Mouse (Mus musculus) midbrain, embryonic 13.5 days (tissue): ENCODE data around the gene Gimap9. TPM values are rescaled to one million over a fixed set of nuclear protein-coding genes. Genes with fewer than 3 reads are reported as not detected.
A peak's percentile ranks its signal among the peaks of the same experiment; 100 is the strongest.

Source experiments
- ATAC-seq: fragments of 200-750 bp; cut with Nextera tagmentation; 2 replicates; pipeline ENCODE4 v1.8.0; 2017; ENCODE audit warnings: mild to moderate bottlenecking, moderate TSS enrichment, moderate library complexity
- H3K27ac ChIP-seq: fragments of 300-500 bp; sonication (generic); 2 replicates; pipeline ENCODE4 v1.5.1; 2015; ENCODE audit warnings: inconsistent platforms, mild to moderate bottlenecking, moderate library complexity
- H3K27me3 ChIP-seq: fragments of 300-500 bp; sonication (generic); 2 replicates; pipeline ENCODE4 v1.6.1; 2015; ENCODE audit warnings: mild to moderate bottlenecking, inconsistent platforms
- H3K36me3 ChIP-seq: fragments of 300-500 bp; sonication (generic); 2 replicates; pipeline ENCODE4 v1.6.1; 2015; ENCODE audit warnings: mild to moderate bottlenecking, inconsistent platforms
- H3K4me1 ChIP-seq: fragments of 300-500 bp; sonication (generic); replicated peaks from 2 replicates; pipeline ENCODE4 v1.6.1; 2015; ENCODE audit warnings: inconsistent platforms
- H3K4me2 ChIP-seq: fragments of 300-500 bp; sonication (generic); replicated peaks from 2 replicates; pipeline ENCODE4 v1.6.1; 2015; ENCODE audit warnings: moderate library complexity, mild to moderate bottlenecking, inconsistent platforms
- H3K4me3 ChIP-seq: fragments of 300-500 bp; sonication (generic); replicated peaks from 2 replicates; pipeline ENCODE4 v1.5.1; 2015; ENCODE audit warnings: mild to moderate bottlenecking, inconsistent platforms
- H3K9ac ChIP-seq: fragments of 300-500 bp; sonication (generic); replicated peaks from 2 replicates; pipeline ENCODE4 v1.6.1; 2015; ENCODE audit warnings: mild to moderate bottlenecking, inconsistent platforms
- H3K9me3 ChIP-seq: fragments of 300-500 bp; sonication (generic); 2 replicates; pipeline ENCODE4 v1.6.1; 2016; ENCODE audit warnings: mild to moderate bottlenecking, inconsistent platforms
- WGBS: fragments of 180-500 bp; shearing (Covaris S2); methylation state at CpG from one replicate; pipeline ENCODE4 v1.1.7; 2015; 5-methylcytosine and 5-hydroxymethylcytosine counted together
- polyA plus RNA-seq: library from polyadenylated mRNA; unstranded; fragments of >200 nt; fragmentation: Nextera tagmentation; extraction: Ambion mirVana; gene quantifications from 2 replicates; pipeline ENCODE4 v1.2.1, GENCODE M21; 2015

The Gimap9 gene
- polyA plus RNA-seq = 1.0 and 2.2 TPM in 2 replicates

GRCm38 (mm10) chr6:48675931-48676859, at the start of gene Gimap9:
Gene Gimap9, plus strand, starts transcription at chr6:48676129.
- no peaks in the 10 kb centered on the region for H3K36me3 ChIP-seq
- H3K4me3 ChIP-seq = no peak within 1 kb of the TSS
- H3K9me3 ChIP-seq = no peaks in the 10 kb centered on the region
- 20% methylated on average over 13 of the region's 13 CpGs for WGBS
- no peak for ATAC-seq
- H3K9ac ChIP-seq = no peak within 1 kb of the TSS
- H3K4me2 ChIP-seq = peak within 1 kb of the TSS; percentile 23; the same call in 1 of the 2 replicates
- H3K27ac ChIP-seq = no peak within 1 kb of the TSS
- peaks cover 9% of the 10 kb centered on the region; the same call in 1 of the 2 replicates for H3K4me1 ChIP-seq
- no peaks in the 10 kb centered on the region for H3K27me3 ChIP-seq

GRCm38 (mm10) chr6:48626464-48626863, 49.5 kb upstream of the Gimap9 start, which contains the start of gene AI854703:
Gene AI854703, plus strand, starts transcription at chr6:48626764.
- H3K4me1 ChIP-seq = peaks cover 27% of the 10 kb centered on the region
- peak within 1 kb of the TSS; percentile 42 for H3K4me3 ChIP-seq
- peaks cover 48% of the 10 kb centered on the region for H3K27me3 ChIP-seq
- H3K9ac ChIP-seq = peak within 1 kb of the TSS; percentile 56
- WGBS = 28% methylated on average over 8 of the region's 8 CpGs
- 0 out of 2 replicates have a peak, but pooled peaks have one; percentile 1 for ATAC-seq
- H3K4me2 ChIP-seq = peak within 1 kb of the TSS; percentile 66
- no peaks in the 10 kb centered on the region for H3K9me3 ChIP-seq
- H3K27ac ChIP-seq = no peak within 1 kb of the TSS
- peaks cover 8% of the 10 kb centered on the region; the same call in 1 of the 2 replicates for H3K36me3 ChIP-seq

- Histone ChIP-seq H3K27me3 (peaks cover 50% of the 10 kb centered on the region), H3K4me3 (peak overlapping the region; percentile 42)
- peak; percentile 47 for ATAC-seq
Measured at GRCm38 (mm10) chr6:48626984-48627383, 48.9 kb upstream of the Gimap9 start.

GRCm38 (mm10) chr6:48627511-48627924, 48.4 kb upstream of the Gimap9 start:
- Histone ChIP-seq H3K9ac (peak overlapping the region; percentile 56), H3K4me2 (peak overlapping the region; percentile 66), H3K36me3 (0 out of 2 replicates have a peak, but pooled peaks cover 3% of the 10 kb centered on the region), H3K27me3 (peaks cover 50% of the 10 kb centered on the region), H3K4me1 (peaks cover 27% of the 10 kb centered on the region), H3K4me3 (peak overlapping the region; percentile 42), H3K9me3 (no peaks in the 10 kb centered on the region), H3K27ac (no peak overlapping the region)
- WGBS = 3% methylated on average over 7 of the region's 7 CpGs
- no peak for ATAC-seq

More at GRCm38 (mm10) chr6:48626984-48627383, 48.9 kb upstream of the Gimap9 start:
- 0 out of 2 replicates have a peak, but pooled peaks cover 4% of the 10 kb centered on the region for H3K36me3 ChIP-seq
- H3K9ac ChIP-seq = peak overlapping the region; percentile 56
- WGBS = under 1% methylated on average over 32 of the region's 32 CpGs
- H3K4me2 ChIP-seq = peak overlapping the region; percentile 66
- no peak overlapping the region for H3K27ac ChIP-seq
- no peaks in the 10 kb centered on the region for H3K9me3 ChIP-seq
- peaks cover 27% of the 10 kb centered on the region for H3K4me1 ChIP-seq

- Histone ChIP-seq H3K4me2 (peak overlapping the region; percentile 73; the same call in 1 of the 2 replicates), H3K27ac (no peak overlapping the region), H3K4me3 (no peak overlapping the region), H3K36me3 (no peaks in the 10 kb centered on the region), H3K9me3 (no peaks in the 10 kb centered on the region), H3K4me1 (peaks cover 27% of the 10 kb centered on the region), H3K9ac (no peak overlapping the region), H3K27me3 (peaks cover 50% of the 10 kb centered on the region)
- no peak for ATAC-seq
- WGBS = 79% methylated on average over 3 of the region's 3 CpGs
Measured at GRCm38 (mm10) chr6:48628377-48628776, 47.6 kb upstream of the Gimap9 start.

- Histone ChIP-seq H3K27me3 (peaks cover 50% of the 10 kb centered on the region), H3K4me1 (peaks cover 27% of the 10 kb centered on the region), H3K4me2 (peak overlapping the region; percentile 73), H3K27ac (0 out of 2 replicates have a peak overlapping the region, but pooled peaks have one; percentile 27), H3K36me3 (no peaks in the 10 kb centered on the region), H3K9me3 (no peaks in the 10 kb centered on the region), H3K9ac (peak overlapping the region; percentile 67), H3K4me3 (peak overlapping the region; percentile 46)
- 14% methylated on average over 54 of the region's 54 CpGs for WGBS
- ATAC-seq = peak; percentile 73
Measured at GRCm38 (mm10) chr6:48628808-48629660, 46.9 kb upstream of the Gimap9 start.

- no peaks in the 10 kb centered on the region for H3K9me3 ChIP-seq
- 25% methylated on average over 13 of the region's 13 CpGs for WGBS
Measured at GRCm38 (mm10) chr6:48629661-48630034, 46.3 kb upstream of the Gimap9 start.

GRCm38 (mm10) chr6:48630831-48631230, 45.1 kb upstream of the Gimap9 start:
- no peak for ATAC-seq
- Histone ChIP-seq H3K4me1 (peaks cover 27% of the 10 kb centered on the region), H3K36me3 (no peaks in the 10 kb centered on the region), H3K9me3 (no peaks in the 10 kb centered on the region), H3K27ac (no peak overlapping the region), H3K27me3 (peaks cover 43% of the 10 kb centered on the region), H3K4me3 (no peak overlapping the region), H3K9ac (no peak overlapping the region), H3K4me2 (no peak overlapping the region)
- 92% methylated on average over 8 of the region's 8 CpGs for WGBS

More at GRCm38 (mm10) chr6:48629661-48630034, 46.3 kb upstream of the Gimap9 start:
- H3K27ac ChIP-seq = 0 out of 2 replicates have a peak overlapping the region, but pooled peaks have one; percentile 27
- peak; percentile 62 for ATAC-seq
- peaks cover 50% of the 10 kb centered on the region for H3K27me3 ChIP-seq
- H3K4me3 ChIP-seq = peak overlapping the region; percentile 46
- no peaks in the 10 kb centered on the region for H3K36me3 ChIP-seq
- H3K4me2 ChIP-seq = peak overlapping the region; percentile 73
- H3K9ac ChIP-seq = peak overlapping the region; percentile 67
- peaks cover 27% of the 10 kb centered on the region for H3K4me1 ChIP-seq

GRCm38 (mm10) chr6:48635105-48635504, 40.8 kb upstream of the Gimap9 start:
- H3K9ac ChIP-seq = no peak overlapping the region
- no peak for ATAC-seq

GRCm38 (mm10) chr6:48636515-48636914, 39.4 kb upstream of the Gimap9 start:
- H3K4me3 ChIP-seq = no peak overlapping the region
- H3K9me3 ChIP-seq = no peaks in the 10 kb centered on the region
- H3K4me1 ChIP-seq = no peaks in the 10 kb centered on the region
- no peaks in the 10 kb centered on the region for H3K36me3 ChIP-seq
- no peak overlapping the region for H3K4me2 ChIP-seq
- H3K27ac ChIP-seq = no peak overlapping the region
- H3K9ac ChIP-seq = no peak overlapping the region
- H3K27me3 ChIP-seq = peaks cover 2% of the 10 kb centered on the region; the same call in 1 of the 2 replicates
- WGBS = 46% methylated on average over 6 of the region's 6 CpGs
- no peak for ATAC-seq

More at GRCm38 (mm10) chr6:48635105-48635504, 40.8 kb upstream of the Gimap9 start:
- Histone ChIP-seq H3K27me3 (peaks cover 9% of the 10 kb centered on the region), H3K9me3 (no peaks in the 10 kb centered on the region), H3K27ac (no peak overlapping the region), H3K4me1 (no peaks in the 10 kb centered on the region), H3K4me2 (no peak overlapping the region), H3K36me3 (no peaks in the 10 kb centered on the region), H3K4me3 (no peak overlapping the region)
- 91% methylated on average over 2 of the region's 2 CpGs for WGBS

- Histone ChIP-seq H3K9me3 (no peaks in the 10 kb centered on the region), H3K4me2 (no peak overlapping the region), H3K27ac (no peak overlapping the region), H3K4me3 (no peak overlapping the region), H3K4me1 (no peaks in the 10 kb centered on the region), H3K36me3 (no peaks in the 10 kb centered on the region), H3K9ac (no peak overlapping the region), H3K27me3 (no peaks in the 10 kb centered on the region)
- no peak for ATAC-seq
- 73% methylated on average over 6 of the region's 6 CpGs for WGBS
Measured at GRCm38 (mm10) chr6:48637811-48638500, 38.0 kb upstream of the Gimap9 start.
